Mouse (Mus musculus): ENCODE results near the gene Igsf3. TPM values are rescaled to one million over a fixed set of nuclear protein-coding genes. Genes with fewer than 3 reads are reported as not detected.

Gene Igsf3
- polyA plus RNA-seq, 1 experiment from 2014 or later = 35.3 TPM

GRCm38 (mm10) chr3:101349542-101350307 lies 27.2 kb upstream of the Igsf3 start:
- WGBS = 46% methylated on average over 6 of the region's 6 CpGs
- no peak overlapping the region for H3K4me3 ChIP-seq (replicated peaks; ENCODE audit: low read length)
- H3K9ac ChIP-seq (ENCODE audit: low read length) = no peak overlapping the region
- H3K27me3 ChIP-seq (ENCODE audit: control insufficient read depth, insufficient read depth, low read length) = no peaks in the 10 kb centered on the region
- H3K9me3 ChIP-seq (replicated peaks; ENCODE audit: control insufficient read depth, low read length) = no peaks in the 10 kb centered on the region
- no peak overlapping the region for H3K27ac ChIP-seq (ENCODE audit: low read length)
- no peaks in the 10 kb centered on the region for H3K36me3 ChIP-seq (ENCODE audit: control insufficient read depth, insufficient read depth, low read length)
- peaks cover 4% of the 10 kb centered on the region; the same call in 1 of the 2 replicates for H3K4me1 ChIP-seq (ENCODE audit: control insufficient read depth, insufficient read depth, low read length)
- peak; percentile 14; the same call in 1 of the 2 replicates for ATAC-seq (ENCODE audit: insufficient read depth, low FRiP score)
- H3K4me2 ChIP-seq (ENCODE audit: low read depth, low read length) = no peak overlapping the region

DNA sequence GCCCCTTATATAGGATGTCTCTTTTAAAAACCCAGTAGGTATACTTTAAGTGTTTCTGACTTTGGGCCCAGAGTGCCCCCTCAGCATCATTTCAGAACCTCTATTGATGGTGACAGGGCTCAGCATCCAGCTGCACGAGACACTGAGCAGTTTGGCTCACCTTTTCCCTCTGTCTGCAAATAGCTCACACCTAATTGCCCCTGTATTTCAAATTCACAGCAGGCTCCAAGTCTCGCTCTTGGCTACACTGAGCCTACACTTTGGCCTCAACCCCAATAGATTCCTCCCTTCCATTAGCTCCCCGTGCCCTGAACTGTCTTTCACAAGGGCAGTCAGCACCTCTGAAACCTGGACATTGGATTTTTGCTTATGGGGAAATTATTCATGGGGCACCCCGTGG lies 26.5 kb upstream of the Igsf3 start:
- H3K36me3 ChIP-seq (ENCODE audit: control insufficient read depth, insufficient read depth, low read length) = no peaks in the 10 kb centered on the region
- H3K9ac ChIP-seq (ENCODE audit: low read length) = no peak overlapping the region
- H3K4me2 ChIP-seq (ENCODE audit: low read depth, low read length) = no peak overlapping the region
- no peak for ATAC-seq (ENCODE audit: insufficient read depth, low FRiP score)
- no peaks in the 10 kb centered on the region for H3K27me3 ChIP-seq (ENCODE audit: control insufficient read depth, insufficient read depth, low read length)
- H3K27ac ChIP-seq (ENCODE audit: low read length) = no peak overlapping the region
- H3K4me1 ChIP-seq (ENCODE audit: control insufficient read depth, insufficient read depth, low read length) = peaks cover 4% of the 10 kb centered on the region; the same call in 1 of the 2 replicates
- WGBS = 71% methylated on average over 4 of the region's 4 CpGs
- H3K9me3 ChIP-seq (replicated peaks; ENCODE audit: control insufficient read depth, low read length) = no peaks in the 10 kb centered on the region
- no peak overlapping the region for H3K4me3 ChIP-seq (replicated peaks; ENCODE audit: low read length)

- Histone ChIP-seq H3K27ac (ENCODE audit: low read length) (no peak overlapping the region), H3K9me3 (replicated peaks; ENCODE audit: control insufficient read depth, low read length) (no peaks in the 10 kb centered on the region), H3K4me1 (ENCODE audit: control insufficient read depth, insufficient read depth, low read length) (peaks cover 4% of the 10 kb centered on the region; the same call in 1 of the 2 replicates), H3K27me3 (ENCODE audit: control insufficient read depth, insufficient read depth, low read length) (no peaks in the 10 kb centered on the region), H3K36me3 (ENCODE audit: control insufficient read depth, insufficient read depth, low read length) (no peaks in the 10 kb centered on the region), H3K9ac (ENCODE audit: low read length) (no peak overlapping the region), H3K4me2 (ENCODE audit: low read depth, low read length) (no peak overlapping the region), H3K4me3 (replicated peaks; ENCODE audit: low read length) (no peak overlapping the region)
- ATAC-seq (ENCODE audit: insufficient read depth, low FRiP score) = no peak
Measured at GRCm38 (mm10) chr3:101354490-101354889, 22.4 kb upstream of the Igsf3 start.

DNA sequence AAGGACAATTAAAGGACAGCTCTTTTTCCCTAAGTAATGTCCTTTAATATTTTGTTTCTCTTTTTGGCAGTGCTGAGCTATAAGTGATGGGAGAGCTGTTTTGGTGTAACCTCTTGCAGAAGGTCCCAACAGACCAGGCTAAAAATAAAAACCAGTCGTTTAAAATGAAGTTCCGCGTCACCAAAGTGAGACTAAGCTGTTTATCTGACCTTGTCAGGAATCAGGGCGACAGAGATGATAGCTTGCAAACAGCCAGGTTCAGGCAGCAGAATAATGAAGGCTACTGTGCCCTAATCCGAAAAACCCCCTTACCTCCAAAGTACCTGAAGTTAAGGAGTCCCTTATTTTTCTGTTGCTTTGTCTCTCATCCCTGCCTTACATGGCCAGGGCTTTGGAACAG lies 21.2 kb upstream of the Igsf3 start:
- Histone ChIP-seq H3K9me3 (replicated peaks; ENCODE audit: control insufficient read depth, low read length) (no peaks in the 10 kb centered on the region), H3K27me3 (ENCODE audit: control insufficient read depth, insufficient read depth, low read length) (no peaks in the 10 kb centered on the region), H3K4me3 (replicated peaks; ENCODE audit: low read length) (no peak overlapping the region), H3K9ac (ENCODE audit: low read length) (no peak overlapping the region), H3K27ac (ENCODE audit: low read length) (no peak overlapping the region), H3K36me3 (ENCODE audit: control insufficient read depth, insufficient read depth, low read length) (no peaks in the 10 kb centered on the region), H3K4me2 (ENCODE audit: low read depth, low read length) (no peak overlapping the region), H3K4me1 (ENCODE audit: control insufficient read depth, insufficient read depth, low read length) (no peaks in the 10 kb centered on the region)
- WGBS = 27% methylated on average over 5 of the region's 5 CpGs
- ATAC-seq (ENCODE audit: insufficient read depth, low FRiP score) = no peak

DNA sequence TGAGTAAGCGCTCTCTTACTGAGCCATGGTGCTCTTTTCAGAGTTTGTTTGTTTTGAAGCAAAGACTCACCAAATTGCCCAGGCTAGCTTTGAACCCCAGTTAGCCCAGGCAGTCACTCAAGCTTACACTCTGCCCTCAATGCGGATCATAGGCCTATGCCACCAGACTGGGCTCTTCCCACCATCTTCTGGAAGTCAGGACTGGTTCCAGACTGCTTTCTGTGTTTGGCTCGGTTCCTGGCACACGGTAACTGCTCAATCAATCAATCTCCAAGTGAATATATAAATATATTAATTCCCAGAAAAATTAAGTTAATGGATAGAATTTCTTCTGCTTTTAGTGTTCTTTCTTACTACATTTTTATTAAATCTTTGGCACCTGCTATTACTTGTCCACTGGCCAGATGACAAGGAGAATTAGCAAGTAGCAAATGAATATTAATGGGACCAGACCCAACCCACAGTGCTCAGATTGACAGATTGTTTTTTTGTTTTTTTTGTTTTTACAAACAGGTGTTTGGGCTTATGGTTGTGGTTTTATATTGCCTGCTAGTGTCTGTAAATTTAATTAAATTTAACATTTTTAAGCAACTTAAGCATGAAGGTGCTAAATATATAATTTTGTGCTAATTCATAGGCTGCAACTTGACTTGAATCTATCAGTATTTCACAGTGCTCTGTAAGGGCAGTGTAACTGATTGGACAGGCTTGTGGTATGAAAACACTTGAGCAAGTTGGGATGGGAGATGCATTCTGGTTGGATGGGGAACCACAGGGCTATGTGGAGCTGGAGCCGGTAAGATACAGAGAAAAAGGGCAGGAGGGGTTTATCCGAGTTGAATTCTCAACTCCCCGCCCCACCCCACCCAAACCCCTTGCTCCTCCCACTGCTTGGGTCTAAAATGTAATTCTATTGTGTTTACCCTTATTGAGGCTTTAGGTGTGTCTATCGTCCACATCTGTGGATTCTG lies 20.0 kb upstream of the Igsf3 start:
- Histone ChIP-seq H3K27ac (ENCODE audit: low read length) (no peak overlapping the region), H3K4me3 (replicated peaks; ENCODE audit: low read length) (no peak overlapping the region), H3K4me1 (ENCODE audit: control insufficient read depth, insufficient read depth, low read length) (no peaks in the 10 kb centered on the region), H3K9me3 (replicated peaks; ENCODE audit: control insufficient read depth, low read length) (no peaks in the 10 kb centered on the region), H3K27me3 (ENCODE audit: control insufficient read depth, insufficient read depth, low read length) (no peaks in the 10 kb centered on the region), H3K4me2 (ENCODE audit: low read depth, low read length) (no peak overlapping the region), H3K9ac (ENCODE audit: low read length) (no peak overlapping the region), H3K36me3 (ENCODE audit: control insufficient read depth, insufficient read depth, low read length) (no peaks in the 10 kb centered on the region)
- ATAC-seq (ENCODE audit: insufficient read depth, low FRiP score) = no peak
- 64% methylated on average over 8 of the region's 8 CpGs for WGBS

DNA sequence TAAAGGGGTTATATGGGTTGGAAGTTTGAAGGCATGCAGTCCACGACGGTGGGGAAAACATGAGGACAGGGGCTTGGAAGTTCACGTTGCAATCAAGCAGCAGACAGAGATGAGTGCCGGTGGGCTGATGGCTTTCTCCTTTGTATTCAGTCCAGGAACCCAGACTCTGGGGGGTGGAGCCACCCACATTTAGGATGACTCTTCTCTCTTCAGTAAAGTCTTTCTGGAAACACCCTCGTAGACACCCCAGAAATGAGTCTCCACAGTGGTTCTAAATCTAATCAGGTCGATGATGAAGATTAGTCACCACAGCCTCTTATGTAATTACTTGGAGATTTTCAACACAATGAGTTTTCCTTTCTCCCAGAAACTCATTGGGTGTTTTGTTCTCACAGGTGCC lies 16.1 kb upstream of the Igsf3 start:
- no peaks in the 10 kb centered on the region for H3K36me3 ChIP-seq (ENCODE audit: control insufficient read depth, insufficient read depth, low read length)
- ATAC-seq (ENCODE audit: insufficient read depth, low FRiP score) = no peak
- H3K4me3 ChIP-seq (replicated peaks; ENCODE audit: low read length) = no peak overlapping the region
- no peaks in the 10 kb centered on the region for H3K27me3 ChIP-seq (ENCODE audit: control insufficient read depth, insufficient read depth, low read length)
- H3K9me3 ChIP-seq (replicated peaks; ENCODE audit: control insufficient read depth, low read length) = no peaks in the 10 kb centered on the region
- H3K4me2 ChIP-seq (ENCODE audit: low read depth, low read length) = no peak overlapping the region
- WGBS = 82% methylated on average over 6 of the region's 6 CpGs
- no peaks in the 10 kb centered on the region for H3K4me1 ChIP-seq (ENCODE audit: control insufficient read depth, insufficient read depth, low read length)
- H3K27ac ChIP-seq (ENCODE audit: low read length) = no peak overlapping the region
- H3K9ac ChIP-seq (ENCODE audit: low read length) = no peak overlapping the region

DNA sequence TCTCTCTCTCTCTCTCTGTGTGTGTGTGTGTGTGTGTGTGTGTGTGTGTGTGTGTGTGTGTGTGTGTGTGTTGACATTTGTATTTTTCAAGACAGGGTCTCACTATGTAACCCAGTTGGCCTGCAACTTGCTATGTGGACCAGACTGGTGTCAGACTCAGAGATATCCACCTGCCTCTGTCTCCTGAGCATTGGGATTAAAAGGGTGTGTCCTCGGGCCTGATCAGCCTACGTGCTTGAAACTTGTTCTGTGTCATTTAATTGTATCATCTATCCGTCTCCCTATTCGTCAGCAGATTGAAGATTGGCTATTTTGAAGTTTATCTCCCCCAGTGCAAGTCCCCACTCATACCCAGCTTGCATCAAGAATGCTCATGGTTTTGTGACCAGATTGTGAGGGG lies 14.5 kb upstream of the Igsf3 start:
- no peaks in the 10 kb centered on the region for H3K9me3 ChIP-seq (replicated peaks; ENCODE audit: control insufficient read depth, low read length)

DNA sequence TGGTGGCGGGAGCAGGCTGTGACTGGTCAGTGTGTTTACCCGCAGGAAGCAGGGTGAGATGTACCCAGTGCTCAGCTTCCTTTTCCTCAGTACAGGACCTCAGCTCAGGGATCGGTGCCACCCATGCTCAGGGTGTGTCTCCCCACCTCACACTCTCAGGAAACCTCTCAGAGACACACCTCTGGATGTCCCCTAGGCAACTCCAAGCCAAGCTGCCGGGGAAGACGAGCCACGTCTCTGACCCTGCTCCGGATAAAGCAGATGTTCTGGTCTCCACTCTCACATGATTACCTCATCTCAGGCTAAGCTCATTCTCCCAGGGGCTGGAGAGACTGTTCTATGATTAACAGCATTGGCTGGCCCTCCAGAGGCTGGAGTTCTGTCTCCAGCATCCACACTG lies 13.3 kb upstream of the Igsf3 start:
- WGBS = 66% methylated on average over 7 of the region's 7 CpGs
- ATAC-seq (ENCODE audit: insufficient read depth, low FRiP score) = peak; percentile 57; the same call in 1 of the 2 replicates
- H3K36me3 ChIP-seq (ENCODE audit: control insufficient read depth, insufficient read depth, low read length) = no peaks in the 10 kb centered on the region
- no peak overlapping the region for H3K4me2 ChIP-seq (ENCODE audit: low read depth, low read length)
- H3K9ac ChIP-seq (ENCODE audit: low read length) = no peak overlapping the region
- H3K27ac ChIP-seq (ENCODE audit: low read length) = no peak overlapping the region
- H3K9me3 ChIP-seq (replicated peaks; ENCODE audit: control insufficient read depth, low read length) = no peaks in the 10 kb centered on the region
- H3K27me3 ChIP-seq (ENCODE audit: control insufficient read depth, insufficient read depth, low read length) = no peaks in the 10 kb centered on the region
- H3K4me3 ChIP-seq (replicated peaks; ENCODE audit: low read length) = no peak overlapping the region
- no peaks in the 10 kb centered on the region for H3K4me1 ChIP-seq (ENCODE audit: control insufficient read depth, insufficient read depth, low read length)

More for the DNA sequence above, 14.5 kb upstream of the Igsf3 start:
- Histone ChIP-seq H3K9ac (ENCODE audit: low read length) (no peak overlapping the region), H3K4me1 (ENCODE audit: control insufficient read depth, insufficient read depth, low read length) (no peaks in the 10 kb centered on the region), H3K27me3 (ENCODE audit: control insufficient read depth, insufficient read depth, low read length) (no peaks in the 10 kb centered on the region), H3K27ac (ENCODE audit: low read length) (no peak overlapping the region), H3K4me3 (replicated peaks; ENCODE audit: low read length) (no peak overlapping the region), H3K4me2 (ENCODE audit: low read depth, low read length) (no peak overlapping the region), H3K36me3 (ENCODE audit: control insufficient read depth, insufficient read depth, low read length) (no peaks in the 10 kb centered on the region)
- no peak for ATAC-seq (ENCODE audit: insufficient read depth, low FRiP score)
- WGBS = 81% methylated on average over 4 of the region's 4 CpGs

GRCm38 (mm10) chr3:101365081-101365612 lies 11.7 kb upstream of the Igsf3 start:
- Histone ChIP-seq H3K27me3 (ENCODE audit: control insufficient read depth, insufficient read depth, low read length) (no peaks in the 10 kb centered on the region), H3K4me1 (ENCODE audit: control insufficient read depth, insufficient read depth, low read length) (0 out of 2 replicates have a peak, but pooled peaks cover 4% of the 10 kb centered on the region), H3K9me3 (replicated peaks; ENCODE audit: control insufficient read depth, low read length) (no peaks in the 10 kb centered on the region), H3K36me3 (ENCODE audit: control insufficient read depth, insufficient read depth, low read length) (no peaks in the 10 kb centered on the region), H3K9ac (ENCODE audit: low read length) (no peak overlapping the region), H3K4me3 (replicated peaks; ENCODE audit: low read length) (no peak overlapping the region), H3K4me2 (ENCODE audit: low read depth, low read length) (no peak overlapping the region), H3K27ac (ENCODE audit: low read length) (no peak overlapping the region)
- no peak for ATAC-seq (ENCODE audit: insufficient read depth, low FRiP score)
- 52% methylated on average over 6 of the region's 6 CpGs for WGBS
